Mouse (Mus musculus): ENCODE data around the gene Ranbp1. TPM values are rescaled to one million over a fixed set of nuclear protein-coding genes. Genes with fewer than 3 reads are reported as not detected.

The Ranbp1 gene
- total RNA-seq, 4 experiments from 2014 or later = 83.1 to 99.0 (median 90.9) TPM

- peak; percentile 67 to 73 for DNase-seq (ENCODE audit: low spot score in 2 of 2)
Measured at GRCm38 (mm10) chr16:18234671-18235388, 13.7 kb downstream of the Ranbp1 start, which contains the start of gene Zdhhc8. Gene Zdhhc8, minus strand, starts transcription at chr16:18235136.

GRCm38 (mm10) chr16:18233919-18234670 lies 14.4 kb downstream of the Ranbp1 start:
- DNase-seq (ENCODE audit: low spot score in 2 of 2) = peak in 1 of 2 experiments; percentile 55

GRCm38 (mm10) chr16:18233451-18233850 lies 15.1 kb downstream of the Ranbp1 start:
- DNase-seq (ENCODE audit: low spot score in 2 of 2) = no peak

GRCm38 (mm10) chr16:18231451-18231850 lies 17.1 kb downstream of the Ranbp1 start:
- DNase-seq (ENCODE audit: low spot score in 2 of 2) = no peak

GRCm38 (mm10) chr16:18231047-18231446 lies 17.5 kb downstream of the Ranbp1 start:
- DNase-seq (ENCODE audit: low spot score in 2 of 2) = no peak

- no peak for DNase-seq (ENCODE audit: low spot score in 2 of 2)
Measured at GRCm38 (mm10) chr16:18230617-18231016, 17.9 kb downstream of the Ranbp1 start.

- peak; percentile 74 to 93 for DNase-seq (ENCODE audit: low spot score in 2 of 2)
Measured at GRCm38 (mm10) chr16:18229622-18230021, 18.9 kb downstream of the Ranbp1 start.

- no peak for DNase-seq (ENCODE audit: low spot score in 2 of 2)
Measured at GRCm38 (mm10) chr16:18228856-18229255, 19.7 kb downstream of the Ranbp1 start.

GRCm38 (mm10) chr16:18227897-18228422 lies 20.6 kb downstream of the Ranbp1 start:
- no peak for DNase-seq (ENCODE audit: low spot score in 2 of 2)

GRCm38 (mm10) chr16:18227187-18227586 lies 21.3 kb downstream of the Ranbp1 start:
- no peak for DNase-seq (ENCODE audit: low spot score in 2 of 2)

- no peak for DNase-seq (ENCODE audit: low spot score in 2 of 2)
Measured at GRCm38 (mm10) chr16:18222188-18222587, 26.3 kb downstream of the Ranbp1 start.

- DNase-seq (ENCODE audit: low spot score in 2 of 2) = no peak
Measured at GRCm38 (mm10) chr16:18221543-18221898, 27.0 kb downstream of the Ranbp1 start.

GRCm38 (mm10) chr16:18220856-18221542 lies 27.5 kb downstream of the Ranbp1 start:
- DNase-seq (ENCODE audit: low spot score in 2 of 2) = no peak

- DNase-seq (ENCODE audit: low spot score in 2 of 2) = no peak
Measured at GRCm38 (mm10) chr16:18220001-18220400, 28.5 kb downstream of the Ranbp1 start.

- no peak for DNase-seq (ENCODE audit: low spot score in 2 of 2)
Measured at GRCm38 (mm10) chr16:18218580-18218996, 29.9 kb downstream of the Ranbp1 start.

- DNase-seq (ENCODE audit: low spot score in 2 of 2) = no peak
Measured at GRCm38 (mm10) chr16:18217579-18217978, 31.0 kb downstream of the Ranbp1 start, which contains the start of gene Ccdc188. Gene Ccdc188, plus strand, starts transcription at chr16:18217879.

GRCm38 (mm10) chr16:18214858-18215257 lies 33.7 kb downstream of the Ranbp1 start:
- no peak for DNase-seq (ENCODE audit: low spot score in 2 of 2)

GRCm38 (mm10) chr16:18213689-18214088 lies 34.8 kb downstream of the Ranbp1 start:
- DNase-seq (ENCODE audit: low spot score in 2 of 2) = peak in 1 of 2 experiments; percentile 83

GRCm38 (mm10) chr16:18211417-18212171 lies 36.9 kb downstream of the Ranbp1 start:
- peak in 1 of 2 experiments; percentile 95 for DNase-seq (ENCODE audit: low spot score in 2 of 2)

- DNase-seq (ENCODE audit: low spot score in 2 of 2) = peak in 1 of 2 experiments; percentile 49
Measured at GRCm38 (mm10) chr16:18210701-18211416, 37.7 kb downstream of the Ranbp1 start.
